Comparison of ENCODE assay signal across 11 mouse cellular contexts in the genomic region with DNA sequence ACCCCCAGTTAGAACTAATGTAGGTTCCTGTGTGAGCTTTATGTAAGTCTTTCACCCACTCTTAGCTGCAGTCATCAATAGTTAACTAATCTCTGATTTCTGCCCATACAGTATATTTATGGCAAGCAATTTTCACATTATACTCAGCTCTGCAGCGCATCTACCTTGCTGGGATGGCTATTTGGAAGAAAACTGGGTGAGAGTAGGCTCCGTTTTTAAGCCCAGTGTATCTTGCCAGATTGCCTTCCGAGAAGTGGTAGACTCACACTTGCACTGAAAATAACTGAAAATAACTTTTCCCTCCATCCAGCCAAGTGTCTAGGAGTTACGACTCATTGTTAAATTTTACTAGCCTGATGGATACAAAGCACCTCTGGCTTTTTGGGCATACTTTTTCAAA.
"Had no signal": no experiment of that assay in that cellular context is flagged by ENCODE, and none has a peak within 500 bp of the region (broad histone marks: within the 10 kb centered on the region; RNA-seq: fewer than 3 reads in every experiment).

No protein-coding gene starts in this region.

- ATAC-seq: liver, postnatal 0 days; lung, postnatal 0 days; midbrain, embryonic 13.5 days; midbrain, embryonic 15.5 days had no signal

- DNase-seq: liver, embryonic 13.5 days; liver, postnatal 0 days; lung, adult 2 months; lung, postnatal 14 days; lung, postnatal 36 days; thymus, adult 18-20 months; thymus, postnatal 25 days; thymus, postnatal 4 days had no signal
